Mouse (Mus musculus) neural tube, embryonic 15.5 days (tissue): ENCODE results near the gene Zfp408. TPM values are rescaled to one million over a fixed set of nuclear protein-coding genes. Genes with fewer than 3 reads are reported as not detected.

Experiments used
- ATAC-seq: fragments of 200-750 bp; cut with Nextera tagmentation; 2 replicates; pipeline ENCODE4 v1.8.0; 2017; ENCODE audit warnings: mild to moderate bottlenecking, moderate TSS enrichment, moderate library complexity; ENCODE audit not compliant: low FRiP score
- H3K27ac ChIP-seq: fragments of 300-500 bp; sonication (generic); replicated peaks from 2 replicates; pipeline ENCODE4 v1.5.1; 2015; ENCODE audit warnings: mild to moderate bottlenecking, inconsistent platforms
- H3K27me3 ChIP-seq: fragments of 300-500 bp; sonication (generic); replicated peaks from 2 replicates; pipeline ENCODE4 v1.6.1; 2015; ENCODE audit warnings: inconsistent platforms
- H3K36me3 ChIP-seq: fragments of 300-500 bp; sonication (generic); 2 replicates; pipeline ENCODE4 v1.6.1; 2015; ENCODE audit warnings: inconsistent platforms
- H3K4me1 ChIP-seq: fragments of 300-500 bp; sonication (generic); 2 replicates; pipeline ENCODE4 v1.6.1; 2015; ENCODE audit warnings: inconsistent platforms
- H3K4me2 ChIP-seq: fragments of 300-500 bp; sonication (generic); 2 replicates; pipeline ENCODE4 v1.6.1; 2015; ENCODE audit warnings: inconsistent platforms, mild to moderate bottlenecking, moderate library complexity
- H3K4me3 ChIP-seq: fragments of 300-500 bp; sonication (generic); replicated peaks from 2 replicates; pipeline ENCODE4 v1.5.1; 2015; ENCODE audit warnings: mild to moderate bottlenecking, inconsistent platforms
- H3K9ac ChIP-seq: fragments of 300-500 bp; sonication (generic); replicated peaks from 2 replicates; pipeline ENCODE4 v1.6.1; 2015; ENCODE audit warnings: mild to moderate bottlenecking, inconsistent platforms
- H3K9me3 ChIP-seq: fragments of 300-500 bp; sonication (generic); replicated peaks from 2 replicates; pipeline ENCODE4 v1.6.1; 2016; ENCODE audit warnings: inconsistent platforms
- WGBS: fragments of 180-500 bp; shearing (Covaris S2); methylation state at CpG from one replicate; pipeline ENCODE4 v1.1.7; 2015; ENCODE audit warnings: mixed read lengths; 5-methylcytosine and 5-hydroxymethylcytosine counted together
- polyA plus RNA-seq: library from polyadenylated mRNA; unstranded; fragments of >200 nt; fragmentation: Nextera tagmentation; extraction: Ambion mirVana; gene quantifications from 2 replicates; pipeline ENCODE4 v1.2.1, GENCODE M21; 2015

The Zfp408 gene
- polyA plus RNA-seq, 1 experiment from 2014 or later: 12.9 TPM

GRCm38 (mm10) chr2:91649152-91649551, 439 bp downstream of the Zfp408 start:
- H3K36me3 ChIP-seq: peaks cover 47% of the 10 kb centered on the region
- no peaks in the 10 kb centered on the region for H3K27me3 ChIP-seq
- H3K27ac ChIP-seq: peak overlapping the region; percentile 91
- H3K4me3 ChIP-seq: peak overlapping the region; percentile 89
- H3K9ac ChIP-seq: peak overlapping the region; percentile 97
- 5% methylated on average over 15 of the region's 15 CpGs for WGBS
- H3K4me2 ChIP-seq: peak overlapping the region; percentile 99
- H3K9me3 ChIP-seq: no peaks in the 10 kb centered on the region
- ATAC-seq: no peak; the same call in 1 of the 2 replicates
- H3K4me1 ChIP-seq: peaks cover 38% of the 10 kb centered on the region

DNA sequence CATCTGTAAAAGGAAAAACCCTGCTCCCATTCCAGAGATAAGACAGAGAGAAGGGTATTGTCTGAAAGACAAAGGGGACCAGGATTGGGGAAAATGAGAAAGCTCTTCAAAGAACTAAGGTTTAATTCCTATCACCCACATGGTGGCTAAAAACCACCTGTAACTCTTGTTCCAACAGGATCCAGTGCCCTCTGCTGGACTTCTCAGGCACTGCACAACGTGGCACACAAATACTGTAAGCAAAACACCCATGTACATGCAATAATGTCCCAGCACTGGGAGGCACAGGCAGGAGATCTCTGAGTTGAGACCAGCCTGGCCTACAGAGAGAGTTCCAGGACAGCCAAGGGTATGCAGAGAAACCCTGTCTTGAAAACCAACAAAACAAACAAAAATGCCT, 2.9 kb downstream of the Zfp408 start:
- H3K27me3 ChIP-seq: no peaks in the 10 kb centered on the region
- ATAC-seq: no peak
- H3K4me3 ChIP-seq: no peak overlapping the region
- H3K9me3 ChIP-seq: no peaks in the 10 kb centered on the region
- H3K9ac ChIP-seq: no peak overlapping the region
- 37% methylated on average over 1 of the region's 1 CpGs for WGBS
- H3K4me1 ChIP-seq: peaks cover 29% of the 10 kb centered on the region
- peaks cover 54% of the 10 kb centered on the region for H3K36me3 ChIP-seq
- H3K27ac ChIP-seq: no peak overlapping the region
- no peak overlapping the region for H3K4me2 ChIP-seq

DNA sequence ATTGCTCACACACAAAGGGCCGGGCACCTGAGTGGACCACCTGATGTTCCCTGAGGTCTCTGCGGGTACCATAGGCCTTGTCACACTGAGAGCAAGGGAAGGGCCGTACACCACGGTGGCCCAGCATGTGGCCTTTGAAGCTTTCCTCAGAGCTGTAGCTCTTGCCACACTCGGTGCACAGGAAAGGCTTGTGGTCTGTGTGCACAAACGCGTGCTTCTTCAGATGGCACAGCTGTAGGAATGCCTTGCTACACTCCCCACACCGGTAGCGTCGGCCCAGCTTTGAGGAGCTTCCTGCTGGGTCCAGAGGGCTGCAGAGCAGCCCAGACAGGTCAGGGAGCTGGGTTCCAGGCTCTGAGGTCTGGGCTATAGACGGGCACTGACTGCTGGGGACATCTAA, 3.8 kb downstream of the Zfp408 start:
- Histone ChIP-seq H3K9ac (no peak overlapping the region), H3K4me3 (no peak overlapping the region), H3K4me1 (peaks cover 20% of the 10 kb centered on the region), H3K4me2 (no peak overlapping the region), H3K27me3 (no peaks in the 10 kb centered on the region), H3K27ac (no peak overlapping the region), H3K9me3 (no peaks in the 10 kb centered on the region), H3K36me3 (peaks cover 54% of the 10 kb centered on the region)
- no peak for ATAC-seq
- 95% methylated on average over 11 of the region's 11 CpGs for WGBS

DNA sequence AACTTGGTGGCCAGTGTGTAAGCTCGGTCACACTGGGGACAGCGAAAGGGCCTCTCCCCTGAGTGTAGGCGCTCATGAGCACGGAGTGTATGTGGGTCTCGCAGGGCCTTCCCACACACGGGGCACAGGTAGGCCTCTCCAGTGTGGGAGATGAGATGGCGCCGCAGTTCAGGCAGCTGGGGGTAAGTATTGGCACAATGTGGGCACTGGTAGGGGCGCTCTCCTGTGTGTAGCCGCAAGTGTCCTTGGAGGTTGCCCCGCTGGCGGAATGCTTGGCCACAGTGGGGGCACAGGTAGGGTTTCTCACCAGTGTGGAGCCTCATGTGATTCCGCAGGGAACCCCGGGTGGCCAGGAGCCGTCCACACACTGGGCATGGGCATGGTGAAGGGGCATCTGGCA, 4.2 kb downstream of the Zfp408 start:
- Histone ChIP-seq H3K4me1 (peaks cover 15% of the 10 kb centered on the region), H3K27me3 (no peaks in the 10 kb centered on the region), H3K9me3 (no peaks in the 10 kb centered on the region), H3K9ac (no peak overlapping the region), H3K4me2 (no peak overlapping the region), H3K4me3 (no peak overlapping the region), H3K27ac (no peak overlapping the region), H3K36me3 (peaks cover 54% of the 10 kb centered on the region)
- ATAC-seq: no peak
- WGBS: 98% methylated on average over 15 of the region's 15 CpGs

DNA sequence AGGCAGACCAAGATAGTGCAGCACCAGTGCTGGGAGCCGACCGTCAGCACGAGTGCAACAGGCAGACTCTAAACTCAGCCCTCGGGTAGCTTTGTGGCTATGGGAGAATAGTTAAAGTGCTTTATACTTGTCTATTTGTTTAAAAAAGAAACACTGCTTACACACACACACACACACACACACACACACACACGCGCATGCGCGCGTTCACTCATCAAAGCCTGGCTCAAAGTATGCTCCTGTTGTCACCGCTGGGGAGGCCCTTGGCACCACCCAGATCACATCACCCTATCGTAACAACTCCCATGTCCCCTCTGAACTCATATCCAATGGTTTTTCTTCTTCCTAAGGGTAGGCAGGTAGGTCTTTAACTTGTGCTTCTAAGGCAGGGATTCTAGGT, 5.6 kb downstream of the Zfp408 start:
- 95% methylated on average over 11 of the region's 11 CpGs for WGBS
- no peak overlapping the region for H3K4me3 ChIP-seq
- no peak overlapping the region for H3K27ac ChIP-seq
- peaks cover 54% of the 10 kb centered on the region for H3K36me3 ChIP-seq
- no peaks in the 10 kb centered on the region for H3K27me3 ChIP-seq
- H3K9ac ChIP-seq: no peak overlapping the region
- peaks cover 13% of the 10 kb centered on the region for H3K4me1 ChIP-seq
- no peak overlapping the region for H3K4me2 ChIP-seq
- no peaks in the 10 kb centered on the region for H3K9me3 ChIP-seq
- ATAC-seq: no peak

- Histone ChIP-seq H3K27ac (no peak overlapping the region), H3K36me3 (peaks cover 54% of the 10 kb centered on the region), H3K4me1 (peaks cover 2% of the 10 kb centered on the region; the same call in 1 of the 2 replicates), H3K9me3 (no peaks in the 10 kb centered on the region), H3K9ac (no peak overlapping the region), H3K4me2 (no peak overlapping the region), H3K27me3 (no peaks in the 10 kb centered on the region), H3K4me3 (no peak overlapping the region)
- ATAC-seq: no peak
- 84% methylated on average over 2 of the region's 2 CpGs for WGBS
Measured at GRCm38 (mm10) chr2:91642825-91643415, 6.7 kb downstream of the Zfp408 start.

DNA sequence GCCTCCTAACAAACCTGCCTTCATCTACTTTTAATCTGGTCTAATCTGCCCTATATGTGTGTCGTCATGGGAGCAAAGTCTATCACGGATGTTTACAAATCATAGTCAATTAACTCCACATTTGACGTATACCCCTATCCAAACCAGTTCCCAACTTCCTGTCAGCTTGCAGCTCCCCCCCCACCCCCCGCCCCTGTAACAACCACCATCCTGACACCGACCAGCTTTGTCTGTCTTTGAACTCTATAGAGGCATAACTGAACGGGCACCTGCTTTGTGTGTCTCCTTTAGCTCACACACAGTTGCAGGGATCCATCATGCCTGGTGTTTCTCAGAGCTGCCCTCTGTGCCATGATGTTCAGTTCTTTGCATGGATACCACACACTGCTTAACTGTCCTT, 10.7 kb downstream of the Zfp408 start:
- 82% methylated on average over 6 of the region's 6 CpGs for WGBS
- H3K4me1 ChIP-seq: no peaks in the 10 kb centered on the region
- ATAC-seq: no peak
- H3K9me3 ChIP-seq: no peaks in the 10 kb centered on the region
- no peaks in the 10 kb centered on the region for H3K27me3 ChIP-seq
- no peak overlapping the region for H3K4me3 ChIP-seq
- H3K4me2 ChIP-seq: no peak overlapping the region
- H3K9ac ChIP-seq: no peak overlapping the region
- H3K36me3 ChIP-seq: peaks cover 15% of the 10 kb centered on the region
- no peak overlapping the region for H3K27ac ChIP-seq

- no peak overlapping the region for H3K4me2 ChIP-seq
- no peak for ATAC-seq
- 86% methylated on average over 5 of the region's 5 CpGs for WGBS
- H3K27ac ChIP-seq: no peak overlapping the region
- no peak overlapping the region for H3K4me3 ChIP-seq
- H3K9ac ChIP-seq: no peak overlapping the region
- H3K27me3 ChIP-seq: no peaks in the 10 kb centered on the region
- H3K9me3 ChIP-seq: no peaks in the 10 kb centered on the region
- no peaks in the 10 kb centered on the region for H3K4me1 ChIP-seq
- H3K36me3 ChIP-seq: no peaks in the 10 kb centered on the region
Measured at GRCm38 (mm10) chr2:91636727-91637338, 12.8 kb downstream of the Zfp408 start.

GRCm38 (mm10) chr2:91636229-91636628, 13.4 kb downstream of the Zfp408 start, which contains the start of gene F2:
TSS of gene F2 (minus strand) at chr2:91636414.
- no peak within 1 kb of the TSS for H3K27ac ChIP-seq
- H3K36me3 ChIP-seq: no peaks in the 10 kb centered on the region
- no peak within 1 kb of the TSS for H3K9ac ChIP-seq
- H3K4me3 ChIP-seq: no peak within 1 kb of the TSS
- WGBS: 90% methylated on average over 8 of the region's 8 CpGs
- ATAC-seq: no peak
- no peak within 1 kb of the TSS for H3K4me2 ChIP-seq
- no peaks in the 10 kb centered on the region for H3K4me1 ChIP-seq
- H3K27me3 ChIP-seq: no peaks in the 10 kb centered on the region
- no peaks in the 10 kb centered on the region for H3K9me3 ChIP-seq

GRCm38 (mm10) chr2:91635486-91635885, 14.1 kb downstream of the Zfp408 start:
- Histone ChIP-seq H3K4me1 (no peaks in the 10 kb centered on the region), H3K9ac (no peak overlapping the region), H3K9me3 (no peaks in the 10 kb centered on the region), H3K4me2 (no peak overlapping the region), H3K4me3 (no peak overlapping the region), H3K27ac (no peak overlapping the region), H3K27me3 (no peaks in the 10 kb centered on the region), H3K36me3 (no peaks in the 10 kb centered on the region)
- whole genome bisulfite sequencing: 91% methylated on average over 11 of the region's 11 CpGs
- no peak for ATAC-seq

- H3K9ac ChIP-seq: no peak overlapping the region
- no peak for ATAC-seq
- WGBS: 83% methylated on average over 9 of the region's 9 CpGs
- no peaks in the 10 kb centered on the region for H3K36me3 ChIP-seq
- no peaks in the 10 kb centered on the region for H3K9me3 ChIP-seq
- H3K4me1 ChIP-seq: no peaks in the 10 kb centered on the region
- H3K4me2 ChIP-seq: no peak overlapping the region
- no peaks in the 10 kb centered on the region for H3K27me3 ChIP-seq
- H3K27ac ChIP-seq: no peak overlapping the region
- H3K4me3 ChIP-seq: no peak overlapping the region
Measured at GRCm38 (mm10) chr2:91634841-91635240, 14.8 kb downstream of the Zfp408 start.

GRCm38 (mm10) chr2:91633334-91633977, 16.1 kb downstream of the Zfp408 start:
- no peak overlapping the region for H3K4me2 ChIP-seq
- H3K9me3 ChIP-seq: no peaks in the 10 kb centered on the region
- H3K27me3 ChIP-seq: no peaks in the 10 kb centered on the region
- no peak overlapping the region for H3K27ac ChIP-seq
- no peak for ATAC-seq
- H3K4me3 ChIP-seq: no peak overlapping the region
- WGBS: 87% methylated on average over 12 of the region's 12 CpGs
- H3K4me1 ChIP-seq: no peaks in the 10 kb centered on the region
- no peak overlapping the region for H3K9ac ChIP-seq
- H3K36me3 ChIP-seq: no peaks in the 10 kb centered on the region
